Mouse (Mus musculus): Measurements from ENCODE around the gene Pi4ka.
"Not testable (repeated sequence)": the region's sequence is repeated elsewhere in the genome, so short reads cannot be mapped to it uniquely, and the experiment has no call there.

Gene Pi4ka

GRCm38 (mm10) chr16:17231523-17231922 lies 174.6 kb downstream of the Pi4ka start:
- not testable (repeated sequence) for DNase-seq

Data from cerebellum, adult 8-10 months (tissue).